Mouse (Mus musculus): ENCODE data around the gene Tor1aip2. TPM values are rescaled to one million over a fixed set of nuclear protein-coding genes. Genes with fewer than 3 reads are reported as not detected.

Gene Tor1aip2
- total RNA-seq, 4 experiments from 2014 or later, result 40.1 to 47.9 (median 42.6) TPM

GRCm38 (mm10) chr1:156111090-156111489, 75.9 kb downstream of the Tor1aip2 start:
- DNase-seq (ENCODE audit: low spot score), result no peak

- no peak for DNase-seq (ENCODE audit: low spot score)
Observed at GRCm38 (mm10) chr1:156111728-156112127, 76.5 kb downstream of the Tor1aip2 start.

- DNase-seq (ENCODE audit: low spot score), result no peak
Observed at GRCm38 (mm10) chr1:156112142-156112541, 76.9 kb downstream of the Tor1aip2 start.

- no peak for DNase-seq (ENCODE audit: low spot score)
Observed at GRCm38 (mm10) chr1:156113884-156114499, 78.8 kb downstream of the Tor1aip2 start.

- DNase-seq (ENCODE audit: low spot score), result no peak
Observed at GRCm38 (mm10) chr1:156116770-156117169, 81.6 kb downstream of the Tor1aip2 start.

Other genes starting within 250 kb of the Tor1aip2 start
- gene Qsox1, start 222.5 kb upstream of the Tor1aip2 start, total RNA-seq (2022), result 10 to 100 TPM; 31.0 to 36.3 (median 34.5) TPM
- 10 to 100 TPM; 36.6 to 44.2 (median 39.7) TPM for gene Cep350, start 62.1 kb upstream of the Tor1aip2 start, total RNA-seq (2022)
- 10 to 100 TPM; 72.6 to 96.0 (median 85.4) TPM for gene Tor1aip1, start 1.1 kb downstream of the Tor1aip2 start, total RNA-seq (2022)
- under 1 TPM; 0.05 to 0.19 (median 0.09) TPM for gene Fam163a, start 169.6 kb downstream of the Tor1aip2 start, total RNA-seq (2022)